Mouse (Mus musculus): Measurements from ENCODE around the gene Tmem269. TPM values are rescaled to one million over a fixed set of nuclear protein-coding genes. Genes with fewer than 3 reads are reported as not detected.

The Tmem269 gene
- total RNA-seq (2023), result not detected

GRCm38 (mm10) chr4:119218169-119218568 is at the start of gene Tmem269:
Tmem269 (minus strand) TSS chr4:119218217.

DNA sequence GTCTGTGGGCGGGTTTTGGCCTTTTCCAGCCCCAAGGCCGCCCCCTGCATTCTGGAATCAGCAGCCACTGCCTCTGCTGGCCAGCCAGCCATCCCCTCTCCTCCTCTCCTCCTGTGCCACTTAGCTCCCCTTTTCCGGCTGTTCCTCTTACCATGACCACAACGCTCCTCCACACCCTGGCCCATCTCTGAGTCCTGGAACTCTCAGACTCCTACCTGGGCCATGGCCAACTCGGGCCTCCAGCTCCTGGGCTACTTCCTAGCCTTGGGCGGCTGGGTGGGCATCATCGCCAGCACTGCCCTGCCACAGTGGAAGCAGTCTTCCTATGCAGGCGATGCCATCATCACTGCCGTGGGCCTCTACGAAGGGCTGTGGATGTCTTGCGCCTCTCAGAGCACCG is 37.3 kb upstream of the Tmem269 start, which contains the start of gene Cldn19:
Gene Cldn19, plus strand, starts transcription at position 64 of the 400 bp plus-strand sequence.

DNA sequence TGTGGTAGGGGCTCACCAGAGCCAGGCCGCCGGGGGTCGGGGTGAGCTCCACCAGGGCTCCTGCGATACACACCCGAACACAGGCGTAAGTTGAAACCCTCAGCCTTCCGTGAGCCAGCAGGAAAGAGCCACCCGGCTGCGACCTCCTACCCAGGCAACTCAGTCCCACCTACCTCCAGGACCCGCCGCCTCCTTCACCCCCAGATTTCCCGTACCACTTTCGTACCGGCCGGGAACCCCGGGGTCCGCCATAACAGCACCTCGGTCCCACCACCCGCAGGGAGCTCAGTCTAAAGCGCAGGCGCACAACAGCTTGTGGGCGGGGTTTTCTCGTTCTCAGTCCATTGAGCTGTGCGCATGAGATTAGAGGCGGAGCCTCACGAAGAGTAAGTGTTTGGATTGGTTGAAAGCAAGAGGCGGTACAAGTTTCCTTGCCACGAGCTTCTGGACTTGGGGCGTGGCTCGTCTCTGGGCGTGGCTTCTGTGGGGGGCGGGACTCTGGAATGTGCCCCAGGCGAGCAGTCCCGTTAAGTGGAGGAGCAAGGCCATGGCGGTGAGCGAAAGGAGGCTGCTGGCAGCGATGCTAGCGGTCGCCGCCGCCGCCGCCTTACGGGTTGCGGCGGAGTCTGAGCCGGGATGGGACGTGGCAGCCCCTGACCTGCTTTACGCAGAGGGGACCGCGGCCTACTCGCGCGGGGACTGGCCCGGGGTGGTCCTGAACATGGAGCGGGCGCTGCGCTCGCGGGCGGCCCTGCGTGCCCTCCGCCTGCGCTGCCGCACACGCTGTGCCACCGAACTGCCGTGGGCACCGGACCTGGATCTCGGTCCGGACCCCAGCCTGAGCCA is 14.6 kb upstream of the Tmem269 start, which contains the start of the genes AU022252 and P3h1:
Gene AU022252, minus strand, starts transcription at position 303 of the 846 bp plus-strand sequence.
Gene P3h1, plus strand, starts transcription at position 506 of the 846 bp plus-strand sequence.

DNA sequence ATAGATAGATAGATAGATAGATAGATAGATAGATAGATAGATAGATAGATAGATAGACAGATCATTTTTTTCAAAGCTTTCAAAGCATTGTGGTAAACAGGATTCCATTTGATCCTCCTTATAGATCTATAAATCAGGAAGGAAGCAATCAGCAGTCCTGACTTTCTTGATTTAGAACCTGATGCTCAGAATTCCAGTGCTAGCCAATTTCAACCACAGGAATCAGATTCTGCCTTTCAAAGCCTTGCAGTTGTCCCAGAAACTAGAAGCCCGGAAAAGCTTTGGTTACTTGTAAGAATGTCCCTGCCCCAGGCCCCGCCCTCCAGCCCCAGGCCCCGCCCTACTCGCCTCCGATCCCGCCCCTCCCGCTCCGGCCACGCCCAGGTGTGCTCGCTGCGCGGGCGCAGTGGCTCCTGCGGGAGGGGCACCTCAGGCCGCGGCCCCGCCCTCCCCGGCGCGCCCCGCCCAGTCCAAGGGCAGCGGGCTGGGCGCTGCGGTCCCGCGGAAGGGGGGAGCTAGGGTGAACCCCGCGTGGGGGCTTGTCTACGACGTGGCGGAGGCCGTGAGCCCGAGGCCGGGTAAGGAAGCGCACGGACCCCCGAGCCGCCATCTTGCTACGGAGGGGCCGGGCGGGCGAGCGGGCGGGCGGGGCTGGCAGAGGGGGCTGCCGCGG is 23.0 kb downstream of the Tmem269 start, which contains the start of gene Svbp:
Gene Svbp, plus strand, starts transcription at position 398 of the 673 bp plus-strand sequence.

DNA sequence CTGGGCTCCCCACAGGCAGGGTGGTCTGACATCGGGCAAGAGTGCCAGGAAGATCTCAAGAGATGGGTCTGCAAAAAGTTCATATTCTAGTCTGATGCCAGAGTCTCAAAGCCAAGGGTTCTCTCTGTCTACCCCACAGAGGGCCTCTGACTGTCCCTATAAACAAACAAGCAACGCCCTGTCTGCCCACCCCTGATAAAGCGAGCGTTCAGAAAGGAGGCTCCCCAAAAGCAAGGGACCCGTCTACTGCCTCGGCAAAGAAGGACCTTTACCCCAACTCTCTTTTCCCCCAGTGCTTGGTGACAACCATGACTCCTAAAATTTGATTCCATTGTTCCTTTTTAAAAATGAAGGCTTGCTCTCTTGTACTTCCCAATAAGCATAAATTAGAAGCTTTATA is 28.2 kb downstream of the Tmem269 start, which contains the start of gene Ermap:
Gene Ermap, minus strand, starts transcription at position 148 of the 400 bp plus-strand sequence.

GRCm38 (mm10) chr4:119173851-119174453 is 44.1 kb downstream of the Tmem269 start, which contains the start of gene Zfp691:
Zfp691 (minus strand) TSS chr4:119174195.

Other genes with a start within 250 kb of the Tmem269 start
- gene Slc2a1, start 109.5 kb downstream of the Tmem269 start, total RNA-seq (2023), result 37.1 TPM
- 5.1 TPM for gene Zfp691, start 44.0 kb downstream of the Tmem269 start, total RNA-seq (2023)
- 0.86 TPM for gene Ermap, start 28.2 kb downstream of the Tmem269 start, total RNA-seq (2023)
- gene Svbp, start 22.9 kb downstream of the Tmem269 start, total RNA-seq (2023), result 20.9 TPM
- gene AU022252, start 14.5 kb upstream of the Tmem269 start, total RNA-seq (2023), result 7.8 TPM
- gene P3h1, start 14.7 kb upstream of the Tmem269 start, total RNA-seq (2023), result 5.3 TPM
- gene Cldn19, start 37.2 kb upstream of the Tmem269 start, total RNA-seq (2023), result not detected
- gene Ybx1, start 76.4 kb upstream of the Tmem269 start, total RNA-seq (2023), result 331 TPM
- gene Ppih, start 102.3 kb upstream of the Tmem269 start, total RNA-seq (2023), result 27.8 TPM
- 6.2 TPM for gene Ccdc30, start 197.3 kb upstream of the Tmem269 start, total RNA-seq (2023)
- 10.3 TPM for gene Ppcs, start 204.2 kb upstream of the Tmem269 start, total RNA-seq (2023)
- gene Zmynd12, start 204.6 kb upstream of the Tmem269 start, total RNA-seq (2023), result not detected